Mouse (Mus musculus) heart, embryonic 14.5 days (tissue): ENCODE measurements at regions not wholly inside any gene's neighbourhood (a gene's known extent, or its start where the extent isn't known, plus 50 kb on each side); places are given as distances from the start of the nearest gene placed in this dataset.

ENCODE experiments used
- ATAC-seq: fragments of 200-750 bp; cut with Nextera tagmentation; 2 replicates; pipeline ENCODE4 v1.8.0; 2017; ENCODE audit warnings: low read depth, moderate TSS enrichment; ENCODE audit not compliant: insufficient number of reproducible peaks, insufficient read depth, low FRiP score
- H3K27ac ChIP-seq, 2 experiments: fragments of 200-500 bp in 1 of 2; fragments of 300-500 bp in 1 of 2; sonication (generic) in 1 of 2; replicated peaks in 1 of 2; 2 replicates each; pipeline ENCODE4 v1.5.1; 2012 to 2014; ENCODE audit warnings: low read depth in 2 of 2, low read length in 2 of 2, control low read depth in 1 of 2, mild to moderate bottlenecking in 1 of 2, mixed read lengths in 1 of 2; ENCODE audit not compliant: control insufficient read depth in 1 of 2, insufficient read depth in 1 of 2
- H3K27me3 ChIP-seq: fragments of 300-500 bp; sonication (generic); 2 replicates; pipeline ENCODE4 v1.6.1; 2014; ENCODE audit warnings: mild to moderate bottlenecking, low read length, control low read depth; ENCODE audit not compliant: control insufficient read depth, insufficient read depth
- H3K36me3 ChIP-seq: fragments of 300-500 bp; sonication (generic); 2 replicates; pipeline ENCODE4 v1.6.1; 2014; ENCODE audit warnings: mild to moderate bottlenecking, control low read depth, low read length, mixed read lengths; ENCODE audit not compliant: control insufficient read depth, insufficient read depth
- H3K4me1 ChIP-seq, 2 experiments: fragments of 200-500 bp in 1 of 2; fragments of 300-500 bp in 1 of 2; sonication (generic) in 1 of 2; 2 replicates each; pipeline ENCODE4 v1.6.1; 2012 to 2014; ENCODE audit warnings: low read length in 2 of 2, control low read depth in 1 of 2, mixed read lengths in 1 of 2; ENCODE audit not compliant: control insufficient read depth in 2 of 2, insufficient read depth in 2 of 2
- H3K4me2 ChIP-seq: fragments of 300-500 bp; sonication (generic); 2 replicates; pipeline ENCODE4 v1.6.1; 2014; ENCODE audit warnings: mild to moderate bottlenecking, low read length
- H3K4me3 ChIP-seq, 2 experiments: fragments of 200-500 bp in 1 of 2; fragments of 300-500 bp in 1 of 2; sonication (generic) in 1 of 2; 2 replicates each; pipeline ENCODE4 v1.5.1; 2012 to 2014; ENCODE audit warnings: low read length in 2 of 2, mild to moderate bottlenecking in 2 of 2, control low read depth in 1 of 2, low read depth in 1 of 2, moderate library complexity in 1 of 2; ENCODE audit not compliant: control insufficient read depth in 1 of 2, insufficient read depth in 1 of 2
- H3K9ac ChIP-seq: fragments of 300-500 bp; sonication (generic); 2 replicates; pipeline ENCODE4 v1.6.1; 2014; ENCODE audit warnings: mild to moderate bottlenecking, low read length
- H3K9me3 ChIP-seq: fragments of 300-500 bp; sonication (generic); 2 replicates; pipeline ENCODE4 v1.6.1; 2016; ENCODE audit warnings: low read length, control low read depth; ENCODE audit not compliant: control insufficient read depth
- WGBS: fragments of 180-500 bp; shearing (Covaris S2); extraction: QIAGEN DNeasy Blood & Tissue Kit; methylation state at CpG from one replicate; pipeline ENCODE4 v1.1.7; 2014; 5-methylcytosine and 5-hydroxymethylcytosine counted together

GRCm38 (mm10) chr10:96438398-96439103 lies 178.3 kb upstream of the Btg1 start:
- H3K27ac ChIP-seq = 0 out of 4 replicates have a peak overlapping the region, but pooled peaks of 1 of the 2 experiments have one; percentile 12
- WGBS = 61% methylated on average over 11 of the region's 11 CpGs
- no peak overlapping the region for H3K9ac ChIP-seq
- no peak overlapping the region for H3K4me3 ChIP-seq
- H3K9me3 ChIP-seq = no peaks in the 10 kb centered on the region
- no peak for ATAC-seq
- no peaks in the 10 kb centered on the region for H3K4me1 ChIP-seq
- H3K27me3 ChIP-seq = no peaks in the 10 kb centered on the region
- no peak overlapping the region for H3K4me2 ChIP-seq
- H3K36me3 ChIP-seq = no peaks in the 10 kb centered on the region

GRCm38 (mm10) chr10:96442165-96442564 lies 174.6 kb upstream of the Btg1 start:
- H3K4me3 ChIP-seq = no peak overlapping the region
- no peak overlapping the region for H3K9ac ChIP-seq
- no peak overlapping the region for H3K27ac ChIP-seq
- no peak for ATAC-seq
- no peaks in the 10 kb centered on the region for H3K27me3 ChIP-seq
- H3K4me1 ChIP-seq = no peaks in the 10 kb centered on the region
- no peaks in the 10 kb centered on the region for H3K9me3 ChIP-seq
- no peaks in the 10 kb centered on the region for H3K36me3 ChIP-seq
- H3K4me2 ChIP-seq = no peak overlapping the region

GRCm38 (mm10) chr10:96450266-96450665 lies 166.5 kb upstream of the Btg1 start:
- Histone ChIP-seq H3K36me3 (no peaks in the 10 kb centered on the region), H3K27ac (no peak overlapping the region), H3K4me2 (no peak overlapping the region), H3K27me3 (no peaks in the 10 kb centered on the region), H3K4me1 (no peaks in the 10 kb centered on the region), H3K9me3 (peaks cover 3% of the 10 kb centered on the region; the same call in 1 of the 2 replicates), H3K9ac (no peak overlapping the region), H3K4me3 (no peak overlapping the region)
- no peak for ATAC-seq
- 92% methylated on average over 4 of the region's 4 CpGs for WGBS

GRCm38 (mm10) chr10:96454857-96455256 lies 161.9 kb upstream of the Btg1 start:
- WGBS = 80% methylated on average over 6 of the region's 6 CpGs
- Histone ChIP-seq H3K27me3 (no peaks in the 10 kb centered on the region), H3K27ac (no peak overlapping the region), H3K36me3 (no peaks in the 10 kb centered on the region), H3K9me3 (peaks cover 3% of the 10 kb centered on the region; the same call in 1 of the 2 replicates), H3K9ac (no peak overlapping the region), H3K4me1 (no peaks in the 10 kb centered on the region), H3K4me2 (no peak overlapping the region), H3K4me3 (no peak overlapping the region)
- no peak for ATAC-seq

GRCm38 (mm10) chr10:96458551-96458950 lies 158.3 kb upstream of the Btg1 start:
- no peaks in the 10 kb centered on the region for H3K36me3 ChIP-seq
- H3K9ac ChIP-seq = no peak overlapping the region
- no peak overlapping the region for H3K4me2 ChIP-seq
- ATAC-seq = no peak
- no peak overlapping the region for H3K27ac ChIP-seq
- WGBS = 76% methylated on average over 4 of the region's 4 CpGs
- no peak overlapping the region for H3K4me3 ChIP-seq
- no peaks in the 10 kb centered on the region for H3K4me1 ChIP-seq
- H3K27me3 ChIP-seq = no peaks in the 10 kb centered on the region
- no peaks in the 10 kb centered on the region for H3K9me3 ChIP-seq

GRCm38 (mm10) chr10:96459186-96459585 lies 157.6 kb upstream of the Btg1 start:
- no peaks in the 10 kb centered on the region for H3K27me3 ChIP-seq
- H3K9ac ChIP-seq = no peak overlapping the region
- no peak for ATAC-seq
- H3K4me3 ChIP-seq = no peak overlapping the region
- no peaks in the 10 kb centered on the region for H3K36me3 ChIP-seq
- no peaks in the 10 kb centered on the region for H3K4me1 ChIP-seq
- H3K9me3 ChIP-seq = no peaks in the 10 kb centered on the region
- WGBS = 70% methylated on average over 3 of the region's 3 CpGs
- no peak overlapping the region for H3K27ac ChIP-seq
- no peak overlapping the region for H3K4me2 ChIP-seq

GRCm38 (mm10) chr10:96460151-96460550 lies 156.7 kb upstream of the Btg1 start:
- H3K4me2 ChIP-seq = no peak overlapping the region
- no peak overlapping the region for H3K27ac ChIP-seq
- no peaks in the 10 kb centered on the region for H3K9me3 ChIP-seq
- H3K36me3 ChIP-seq = no peaks in the 10 kb centered on the region
- H3K4me3 ChIP-seq = no peak overlapping the region
- H3K4me1 ChIP-seq = no peaks in the 10 kb centered on the region
- 71% methylated on average over 9 of the region's 9 CpGs for WGBS
- H3K27me3 ChIP-seq = no peaks in the 10 kb centered on the region
- no peak overlapping the region for H3K9ac ChIP-seq
- no peak for ATAC-seq
